Mouse (Mus musculus): ENCODE results near the gene D10Wsu102e. TPM values are rescaled to one million over a fixed set of nuclear protein-coding genes. Genes with fewer than 3 reads are reported as not detected.

The D10Wsu102e gene
- polyA plus RNA-seq, 1 experiment from 2014 or later = 0.20 TPM

DNA sequence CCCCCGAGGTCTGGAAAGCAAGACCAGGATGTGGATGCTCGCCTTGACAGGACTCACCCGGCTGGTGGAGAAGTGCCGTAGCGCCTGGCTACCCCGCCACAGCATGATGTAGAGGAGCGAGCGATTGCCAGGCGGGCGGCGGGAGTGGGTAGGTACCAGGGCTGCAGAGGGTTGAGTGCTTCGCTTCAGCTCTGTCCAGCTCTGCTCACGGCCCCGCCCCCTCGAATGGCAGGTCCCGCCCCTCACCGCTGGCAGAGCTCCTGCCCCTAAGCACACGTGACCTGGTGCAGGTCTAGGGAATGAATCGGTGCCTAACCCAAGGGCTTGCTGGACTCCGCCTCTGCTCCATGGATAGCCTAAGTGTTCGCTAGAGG lies 173.9 kb downstream of the D10Wsu102e start, which contains the start of gene Aldh1l2:
TSS of gene Aldh1l2 (minus strand) at position 231 of the 374 bp plus-strand sequence.
- WGBS = under 1% methylated on average over 21 of the region's 21 CpGs
- DNase-seq (ENCODE audit: low spot score) (peak; percentile 86), ATAC-seq (peak; percentile 93)
- Histone ChIP-seq H3K9ac (replicated peaks; ENCODE audit: low read depth) (no peak within 1 kb of the TSS), H3K27ac (ENCODE audit: low read length) (no peak within 1 kb of the TSS), H3K27me3 (replicated peaks; ENCODE audit: insufficient read depth, low read length) (0 out of 2 replicates have a peak, but pooled peaks cover 7% of the 10 kb centered on the region), H3K4me1 (ENCODE audit: insufficient read depth, low read depth, low read length) (peaks cover 10% of the 10 kb centered on the region), H3K4me2 (replicated peaks; ENCODE audit: low read depth, low read length) (peak within 1 kb of the TSS; percentile 70), H3K36me3 (ENCODE audit: insufficient read depth, low read length) (no peaks in the 10 kb centered on the region), H3K9me3 (ENCODE audit: low read length) (no peaks in the 10 kb centered on the region), H3K4me3 (ENCODE audit: low read depth, low read length) (peak within 1 kb of the TSS; percentile 33)
- TF ChIP-seq EP300 (IDR thresholded peaks at IDR 0.05) (no peak), CTCF (IDR thresholded peaks at IDR 0.05) (no peak)

DNA sequence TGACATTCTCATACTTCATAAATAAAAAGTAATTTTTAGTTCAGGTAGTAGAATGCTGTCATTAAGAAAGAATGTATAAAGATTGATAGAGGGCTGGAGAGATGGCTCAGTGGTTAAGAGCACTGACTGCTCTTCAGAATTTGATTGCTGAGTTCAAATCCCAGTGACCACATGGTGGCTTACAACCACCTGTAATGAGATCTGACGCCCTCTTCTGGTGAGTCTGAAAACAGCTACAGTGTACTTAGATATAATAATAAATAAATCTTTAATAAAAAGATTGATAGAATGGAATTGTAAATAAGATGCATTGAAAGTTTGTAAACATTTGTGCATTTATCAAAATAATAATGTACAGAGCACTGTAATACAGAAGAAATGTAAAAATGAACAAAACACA lies 176.4 kb downstream of the D10Wsu102e start:
- no peak overlapping the region for H3K9ac ChIP-seq (replicated peaks; ENCODE audit: low read depth)
- peaks cover 10% of the 10 kb centered on the region for H3K4me1 ChIP-seq (ENCODE audit: insufficient read depth, low read depth, low read length)
- no peaks in the 10 kb centered on the region for H3K36me3 ChIP-seq (ENCODE audit: insufficient read depth, low read length)
- WGBS = 0% methylated on average over 1 of the region's 1 CpGs
- H3K9me3 ChIP-seq (ENCODE audit: low read length) = no peaks in the 10 kb centered on the region
- H3K27ac ChIP-seq (ENCODE audit: low read length) = no peak overlapping the region
- 0 out of 2 replicates have a peak, but pooled peaks cover 7% of the 10 kb centered on the region for H3K27me3 ChIP-seq (replicated peaks; ENCODE audit: insufficient read depth, low read length)
- H3K4me2 ChIP-seq (replicated peaks; ENCODE audit: low read depth, low read length) = no peak overlapping the region
- H3K4me3 ChIP-seq (ENCODE audit: low read depth, low read length) = no peak overlapping the region
- peak; percentile 28 for TF ChIP-seq CTCF (IDR thresholded peaks at IDR 0.05)
- TF ChIP-seq EP300 (IDR thresholded peaks at IDR 0.05) = no peak
- no peak for ATAC-seq
- DNase-seq (ENCODE audit: low spot score) = no peak

Other genes with a start within 250 kb of the D10Wsu102e start
- gene Slc41a2, start 22.3 kb upstream of the D10Wsu102e start, polyA plus RNA-seq (2015; fragmentation: Nextera tagmentation; extraction: Ambion mirVana) = 1.2 and 1.5 TPM in 2 replicates
- 0.45 and 0.55 TPM in 2 replicates for gene Aldh1l2, start 173.9 kb downstream of the D10Wsu102e start, polyA plus RNA-seq (2015; fragmentation: Nextera tagmentation; extraction: Ambion mirVana)
- 28.3 and 32.7 TPM in 2 replicates for gene Washc4, start 183.5 kb downstream of the D10Wsu102e start, polyA plus RNA-seq (2015; fragmentation: Nextera tagmentation; extraction: Ambion mirVana)

Data from lung, postnatal 0 days (tissue).